Mouse (Mus musculus) E14TG2a.4 (cell line): ENCODE results near the gene Sox9.

ENCODE experiments used
- H3K27me3 ChIP-seq: 2 replicates; pipeline ENCODE4 v1.6.1; 2014; ENCODE audit warnings: low read length, control low read depth; ENCODE audit not compliant: insufficient read depth
- H3K36me3 ChIP-seq: 2 replicates; pipeline ENCODE4 v1.6.1; 2014; ENCODE audit warnings: low read length, control low read depth; ENCODE audit not compliant: insufficient read depth
- H3K4me1 ChIP-seq: replicated peaks from 2 replicates; pipeline ENCODE4 v1.6.1; 2014; ENCODE audit warnings: low read depth, low read length, control low read depth
- H3K4me3 ChIP-seq: replicated peaks from 2 replicates; pipeline ENCODE4 v1.5.1; 2014; ENCODE audit warnings: mild to moderate bottlenecking, low read length
- H3K9me3 ChIP-seq: 2 replicates; pipeline ENCODE4 v1.6.1; 2014; ENCODE audit warnings: low read length, control low read depth
- CTCF ChIP-seq: conservative IDR thresholded peaks from 2 replicates; pipeline ENCODE4 v1.5.1; 2014; ENCODE audit warnings: low read length
- NANOG ChIP-seq: IDR thresholded peaks from 2 replicates; pipeline ENCODE4 v1.6.1; 2014; ENCODE audit warnings: borderline replicate concordance, low read length, mixed read lengths
- POU5F1 ChIP-seq: IDR thresholded peaks from 2 replicates; pipeline ENCODE4 v1.6.1; 2014; ENCODE audit warnings: low read length, borderline replicate concordance

The Sox9 gene

GRCm38 (mm10) chr11:112828553-112829287, 46.7 kb downstream of the Sox9 start:
- Histone ChIP-seq H3K4me1 (peaks cover 18% of the 10 kb centered on the region), H3K36me3 (no peaks in the 10 kb centered on the region), H3K27me3 (peaks cover 25% of the 10 kb centered on the region), H3K9me3 (peaks cover 7% of the 10 kb centered on the region), H3K4me3 (no peak overlapping the region)
- TF ChIP-seq POU5F1 = no peak
- TF ChIP-seq NANOG = no peak
- TF ChIP-seq CTCF = no peak

GRCm38 (mm10) chr11:112834245-112835005, 52.4 kb downstream of the Sox9 start:
- Histone ChIP-seq H3K9me3 (no peaks in the 10 kb centered on the region), H3K4me1 (peaks cover 29% of the 10 kb centered on the region), H3K4me3 (no peak overlapping the region), H3K27me3 (peaks cover 26% of the 10 kb centered on the region), H3K36me3 (no peaks in the 10 kb centered on the region)
- no peak for TF ChIP-seq NANOG
- TF ChIP-seq POU5F1 = no peak
- TF ChIP-seq CTCF = no peak

GRCm38 (mm10) chr11:112835468-112836092, 53.6 kb downstream of the Sox9 start:
- Histone ChIP-seq H3K9me3 (no peaks in the 10 kb centered on the region), H3K4me3 (no peak overlapping the region), H3K36me3 (no peaks in the 10 kb centered on the region), H3K4me1 (peaks cover 39% of the 10 kb centered on the region), H3K27me3 (peaks cover 15% of the 10 kb centered on the region)
- TF ChIP-seq CTCF (no peak), POU5F1 (no peak), NANOG (no peak)
